Mouse (Mus musculus) activated CD4-positive, CD25-positive, alpha-beta regulatory T cell (primary cell): ENCODE measurements around the gene Dnmt3a. TPM values are rescaled to one million over a fixed set of nuclear protein-coding genes. Genes with fewer than 3 reads are reported as not detected.

Source experiments
- polyA plus RNA-seq, 2 experiments: library from polyadenylated mRNA; unstranded; fragments of 100-300 nt; shearing (Covaris generic); gene quantifications; one replicate each; pipeline ENCODE4 v1.2.1; 2017

Dnmt3a gene
- 10 to 100 TPM; 48.5 to 61.5 TPM for polyA plus RNA-seq

DNA sequence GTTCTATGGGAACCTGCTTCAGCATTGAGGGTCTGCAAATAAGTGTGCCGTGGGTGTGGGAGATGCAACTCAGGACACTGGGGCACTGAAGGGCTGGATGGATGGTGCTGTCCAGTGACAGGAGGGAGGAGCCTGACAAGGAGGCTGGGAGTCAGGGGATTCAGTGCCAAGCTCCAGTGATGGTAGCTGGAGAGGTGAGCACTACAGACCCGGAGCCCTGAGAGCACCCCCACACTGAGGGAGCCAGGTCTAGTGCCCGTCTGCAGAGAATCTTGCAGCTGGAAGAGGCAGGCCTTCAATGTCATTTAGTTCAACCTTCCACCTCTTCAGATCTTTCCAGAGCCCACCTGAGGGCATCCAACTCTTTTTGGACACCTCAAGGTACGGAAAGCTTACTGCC, at the start of gene Dnmt3a:
TSS of gene Dnmt3a (plus strand) at position 156 of the 400 bp plus-strand sequence.

DNA sequence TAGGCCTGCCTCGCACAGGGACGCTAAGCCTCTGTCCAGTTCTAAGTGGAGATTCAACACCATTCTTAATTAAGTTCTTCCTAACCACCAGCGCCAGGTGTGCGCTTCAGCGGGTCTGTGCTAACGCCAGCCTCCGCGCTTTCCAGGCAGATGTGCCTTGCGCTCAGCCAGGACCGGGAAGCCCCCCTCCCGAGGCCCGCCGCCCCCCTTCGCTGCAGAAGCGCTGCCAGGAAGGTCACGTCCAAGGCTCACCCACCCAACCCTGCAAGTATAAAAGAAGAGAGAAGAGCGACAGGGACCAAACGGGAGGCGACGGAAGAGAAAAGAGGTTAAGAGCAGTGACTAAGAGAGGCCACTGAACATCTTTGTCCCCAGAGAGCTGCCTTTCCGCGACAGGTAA, 148.8 kb downstream of the Dnmt3a start, which contains the start of gene Pomc:
TSS of gene Pomc (plus strand) at position 301 of the 400 bp plus-strand sequence.

Other genes with a start within 250 kb of the Dnmt3a start
- gene Dtnb, start 233.6 kb upstream of the Dnmt3a start, polyA plus RNA-seq, result 10 to 100 TPM; 52.8 to 95.3 TPM
- gene Pomc, start 148.9 kb downstream of the Dnmt3a start, polyA plus RNA-seq, result 1 to 10 TPM; 1.7 to 2.0 TPM
- gene Efr3b, start 232.9 kb downstream of the Dnmt3a start, polyA plus RNA-seq, result under 1 TPM; 0.04 to 0.37 TPM